Mouse (Mus musculus) brown adipose tissue, adult 24 weeks (tissue): ENCODE measurements at regions not wholly inside any gene's neighbourhood (a gene's known extent, or its start where the extent isn't known, plus 50 kb on each side); places are given as distances from the start of the nearest gene placed in this dataset.

Experiments
- H3K27ac ChIP-seq: fragments of 200-500 bp; replicated peaks from 2 replicates; pipeline ENCODE4 v1.5.1; 2012; ENCODE audit warnings: low read depth, mild to moderate bottlenecking, low read length
- H3K4me1 ChIP-seq: fragments of 200-500 bp; 2 replicates; pipeline ENCODE4 v1.6.1; 2012; ENCODE audit warnings: low read length, mixed read lengths; ENCODE audit not compliant: control insufficient read depth, insufficient read depth, insufficient read length
- H3K4me3 ChIP-seq: fragments of 200-500 bp; 2 replicates; pipeline ENCODE4 v1.5.1; 2012; ENCODE audit warnings: low read depth, mild to moderate bottlenecking, low read length, moderate library complexity; ENCODE audit not compliant: insufficient read depth

DNA sequence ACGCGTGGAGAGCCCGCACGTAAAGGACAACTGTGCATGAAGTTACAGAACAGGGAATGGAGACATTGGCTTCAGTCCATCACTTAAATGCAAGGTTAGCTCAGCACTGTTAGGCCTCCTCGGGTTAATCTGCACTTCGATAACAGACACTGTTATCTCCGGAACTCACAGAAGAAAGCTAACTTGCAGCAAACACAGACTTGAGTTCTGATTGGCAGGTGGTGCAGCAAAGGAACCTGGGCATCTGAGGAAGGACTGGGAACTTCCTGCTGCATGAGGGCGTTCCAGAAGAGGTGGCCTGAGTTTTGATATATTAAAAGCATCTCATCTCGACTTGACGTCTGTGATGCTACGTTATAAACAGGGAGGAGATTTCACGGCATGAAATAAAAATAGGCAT, 620.3 kb upstream of the Cdh11 start:
- no peak overlapping the region for H3K4me3 ChIP-seq
- H3K4me1 ChIP-seq: no peaks in the 10 kb centered on the region
- no peak overlapping the region for H3K27ac ChIP-seq

DNA sequence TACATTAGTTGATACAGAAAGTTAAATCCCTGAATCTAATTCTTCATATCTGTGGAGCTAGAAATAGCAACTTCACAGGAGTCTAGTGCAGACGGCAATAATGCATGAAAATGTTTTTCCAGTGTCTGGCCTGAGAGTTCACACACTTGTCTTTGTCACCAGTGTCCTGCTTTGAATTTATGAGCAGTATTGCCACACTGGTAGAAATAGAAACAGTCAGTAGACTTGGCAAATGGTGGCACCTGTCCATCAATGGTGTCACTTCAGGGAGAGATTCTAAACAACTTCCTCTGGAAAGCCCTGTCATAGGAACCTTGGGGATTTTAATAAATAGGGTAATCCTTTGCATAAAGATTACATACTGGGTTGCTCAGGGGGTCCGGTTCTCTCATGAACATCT, 621.5 kb upstream of the Cdh11 start:
- Histone ChIP-seq H3K4me3 (no peak overlapping the region), H3K4me1 (no peaks in the 10 kb centered on the region), H3K27ac (no peak overlapping the region)

DNA sequence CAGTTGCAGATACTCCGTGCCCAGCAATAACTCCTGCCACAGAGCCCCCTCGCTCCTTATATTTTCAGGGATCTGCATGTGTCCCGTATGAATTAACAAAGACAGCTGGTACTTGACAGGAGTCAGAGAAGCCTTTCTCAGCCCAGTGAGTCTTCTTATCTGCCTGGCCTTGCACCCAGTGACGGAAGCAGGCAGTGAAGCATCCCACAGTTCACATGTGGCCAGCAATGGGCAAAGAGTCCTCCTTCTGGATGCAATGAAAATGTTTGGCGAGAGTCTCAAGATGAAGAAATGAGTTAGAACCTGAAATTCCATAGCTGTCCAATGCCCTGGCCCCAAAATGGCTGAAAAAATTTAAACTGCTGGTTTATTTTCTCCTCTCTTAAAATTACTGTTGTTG, 622.2 kb upstream of the Cdh11 start:
- Histone ChIP-seq H3K4me3 (no peak overlapping the region), H3K27ac (no peak overlapping the region), H3K4me1 (no peaks in the 10 kb centered on the region)

DNA sequence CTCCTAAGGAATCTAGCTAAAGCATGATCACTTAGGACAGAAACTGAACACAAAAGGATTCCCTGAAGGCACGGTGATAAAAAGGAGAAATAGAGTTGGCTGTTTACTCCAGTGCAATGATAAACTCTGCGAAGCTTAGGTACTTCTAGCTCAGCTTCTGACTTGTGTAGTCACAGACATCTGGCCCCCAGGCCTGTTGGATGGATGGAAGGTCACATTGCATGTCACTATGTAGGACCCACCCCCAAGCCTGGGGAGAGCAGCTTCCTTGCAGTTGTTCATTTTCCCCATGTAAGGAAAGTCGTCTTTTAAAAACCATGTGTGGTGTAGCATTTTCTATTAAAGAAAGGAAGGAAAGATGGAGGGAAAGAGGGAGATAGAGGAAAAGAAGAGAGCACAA, 623.0 kb upstream of the Cdh11 start:
- Histone ChIP-seq H3K4me1 (peaks cover under 1% of the 10 kb centered on the region; the same call in 1 of the 2 replicates), H3K4me3 (no peak overlapping the region), H3K27ac (no peak overlapping the region)

DNA sequence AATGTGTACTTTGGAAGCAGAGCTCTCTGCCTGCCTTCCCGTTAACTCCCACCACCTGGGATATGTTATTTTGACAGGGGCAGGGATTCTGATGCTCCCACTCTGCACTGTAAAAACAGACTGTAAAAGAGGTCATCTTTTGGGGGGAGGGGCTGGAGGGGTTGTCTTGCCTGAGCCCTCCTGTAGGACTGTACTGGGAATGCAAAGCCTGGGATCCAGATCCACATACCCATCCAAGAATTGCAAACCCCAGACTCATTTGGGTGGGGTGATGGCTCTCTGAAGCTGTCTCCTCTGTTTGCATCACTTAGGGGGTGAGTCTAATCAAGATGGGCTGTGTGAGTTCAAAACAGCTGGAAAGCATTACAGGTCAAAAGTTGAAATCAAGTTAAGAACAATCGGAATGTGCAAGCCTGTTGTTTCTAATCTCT, 623.7 kb upstream of the Cdh11 start:
- Histone ChIP-seq H3K27ac (no peak overlapping the region), H3K4me1 (peaks cover 2% of the 10 kb centered on the region; the same call in 1 of the 2 replicates), H3K4me3 (no peak overlapping the region)

DNA sequence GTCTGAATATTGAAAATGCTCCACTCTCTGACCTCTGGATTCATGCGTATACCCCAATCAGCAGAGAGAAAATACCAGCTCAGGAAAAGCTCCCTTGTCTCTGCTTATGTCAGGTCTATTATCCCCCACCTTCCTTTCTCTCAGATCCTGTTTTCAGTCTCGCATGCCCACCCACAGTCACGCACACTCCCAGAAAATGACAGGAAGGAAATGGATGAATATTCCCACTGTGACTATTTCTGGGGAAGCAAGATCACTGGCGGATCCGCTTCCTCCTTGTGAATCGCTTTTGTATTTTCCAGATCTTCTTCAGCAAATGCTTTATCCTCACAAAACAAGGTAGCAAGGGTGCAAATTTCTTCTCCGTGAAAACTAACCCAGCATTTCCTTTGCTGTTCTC, 627.3 kb upstream of the Cdh11 start:
- peaks cover 2% of the 10 kb centered on the region; the same call in 1 of the 2 replicates for H3K4me1 ChIP-seq
- H3K4me3 ChIP-seq: no peak overlapping the region
- no peak overlapping the region for H3K27ac ChIP-seq

DNA sequence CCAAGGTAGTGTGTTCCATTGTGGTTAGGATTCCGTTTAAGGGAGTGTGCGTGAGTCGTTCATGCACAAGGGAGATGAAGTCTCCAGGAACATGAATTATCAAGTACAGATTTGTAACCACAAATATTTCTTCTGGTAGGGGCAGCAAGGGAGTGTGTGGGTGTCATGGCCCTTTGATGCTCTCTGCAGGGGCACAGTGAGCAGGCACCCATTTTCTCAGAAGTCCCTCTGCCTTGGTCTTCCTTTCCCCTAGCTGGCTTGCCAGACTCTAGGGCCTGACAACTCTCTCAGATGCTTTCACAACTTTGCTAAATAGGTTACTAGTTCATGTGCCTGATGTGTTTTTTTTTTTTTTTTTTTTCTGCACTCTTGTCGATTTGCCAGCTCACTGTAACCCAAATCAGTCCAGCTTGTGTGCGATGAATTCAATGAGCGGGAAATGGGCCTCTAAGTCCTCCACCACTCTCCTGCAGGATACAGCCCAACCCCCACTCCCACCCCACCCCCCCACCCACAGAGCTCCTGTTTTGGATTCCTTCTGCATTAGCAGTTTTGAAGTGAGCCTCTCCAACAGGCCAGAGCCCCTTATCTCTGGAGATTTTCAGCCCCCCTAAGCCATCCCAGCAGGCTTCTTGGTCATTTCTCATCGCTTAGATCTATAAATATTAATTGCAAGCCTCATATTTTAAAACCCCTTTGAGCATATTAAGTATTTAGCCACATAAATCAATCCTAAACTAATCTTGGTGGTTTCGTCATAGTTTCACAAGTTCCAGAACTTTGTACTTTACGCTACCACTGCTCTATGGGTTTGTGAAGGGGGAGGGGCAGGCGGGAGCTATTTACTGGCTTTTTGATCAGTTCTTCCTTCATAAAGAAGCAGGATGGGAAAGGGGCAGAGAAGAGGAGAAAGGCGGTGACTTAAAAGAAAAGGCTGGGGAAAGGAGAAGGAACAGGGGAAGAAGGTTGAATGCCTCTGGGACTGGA, 628.4 kb upstream of the Cdh11 start:
- H3K4me3 ChIP-seq: no peak overlapping the region
- no peak overlapping the region for H3K27ac ChIP-seq
- peaks cover 2% of the 10 kb centered on the region; the same call in 1 of the 2 replicates for H3K4me1 ChIP-seq

DNA sequence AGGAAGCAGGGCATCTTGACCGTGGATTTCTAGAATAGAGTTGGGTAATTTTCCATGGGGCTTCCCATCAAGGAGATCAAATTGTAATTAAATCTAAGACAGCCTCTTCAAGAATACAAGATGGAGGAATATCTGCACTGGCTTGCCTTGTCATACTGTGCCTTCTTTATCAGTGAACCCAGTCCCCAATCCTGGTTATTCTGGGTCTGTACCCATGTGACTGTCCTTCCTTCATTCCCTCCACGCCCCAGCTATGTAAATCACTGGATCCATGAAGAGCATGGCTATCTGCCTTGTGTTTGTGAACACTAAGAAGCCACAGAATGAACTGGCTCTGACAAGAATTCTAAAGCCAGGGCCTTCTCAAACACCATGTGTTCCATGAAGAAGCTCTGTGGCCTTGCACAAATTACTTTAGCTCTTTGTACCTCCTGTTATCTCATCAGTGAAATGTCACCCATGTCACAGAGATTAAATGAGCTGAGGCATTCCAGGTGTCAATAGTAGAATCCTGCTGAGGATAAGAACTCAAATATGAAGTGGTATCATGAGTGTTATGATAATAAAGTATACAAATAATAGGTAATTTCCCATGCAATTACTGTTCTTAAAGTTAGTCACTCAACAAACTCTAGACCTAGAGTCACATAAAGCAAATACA, 637.0 kb upstream of the Cdh11 start:
- H3K27ac ChIP-seq: no peak overlapping the region
- no peaks in the 10 kb centered on the region for H3K4me1 ChIP-seq
- no peak overlapping the region for H3K4me3 ChIP-seq

DNA sequence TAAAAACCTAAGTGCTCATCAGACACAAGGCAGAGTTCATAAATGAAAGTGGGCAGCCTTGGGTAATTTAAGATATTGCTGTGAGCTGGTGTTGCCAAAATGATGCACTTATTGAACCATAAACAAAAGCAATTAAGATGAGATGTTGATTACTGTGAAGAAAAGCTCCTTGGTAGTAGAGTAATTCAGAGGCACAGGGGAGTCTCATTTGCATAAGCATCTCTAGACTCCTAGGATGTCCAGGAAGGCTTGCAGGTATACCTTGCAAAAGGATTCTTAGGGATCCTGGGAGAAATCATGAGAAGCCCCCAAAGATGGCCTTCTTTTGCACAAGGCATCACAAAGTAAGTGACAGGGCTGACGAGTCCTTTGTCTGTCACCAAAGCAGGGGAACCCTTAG, 640.5 kb upstream of the Cdh11 start:
- Histone ChIP-seq H3K4me3 (no peak overlapping the region), H3K4me1 (no peaks in the 10 kb centered on the region), H3K27ac (no peak overlapping the region)

DNA sequence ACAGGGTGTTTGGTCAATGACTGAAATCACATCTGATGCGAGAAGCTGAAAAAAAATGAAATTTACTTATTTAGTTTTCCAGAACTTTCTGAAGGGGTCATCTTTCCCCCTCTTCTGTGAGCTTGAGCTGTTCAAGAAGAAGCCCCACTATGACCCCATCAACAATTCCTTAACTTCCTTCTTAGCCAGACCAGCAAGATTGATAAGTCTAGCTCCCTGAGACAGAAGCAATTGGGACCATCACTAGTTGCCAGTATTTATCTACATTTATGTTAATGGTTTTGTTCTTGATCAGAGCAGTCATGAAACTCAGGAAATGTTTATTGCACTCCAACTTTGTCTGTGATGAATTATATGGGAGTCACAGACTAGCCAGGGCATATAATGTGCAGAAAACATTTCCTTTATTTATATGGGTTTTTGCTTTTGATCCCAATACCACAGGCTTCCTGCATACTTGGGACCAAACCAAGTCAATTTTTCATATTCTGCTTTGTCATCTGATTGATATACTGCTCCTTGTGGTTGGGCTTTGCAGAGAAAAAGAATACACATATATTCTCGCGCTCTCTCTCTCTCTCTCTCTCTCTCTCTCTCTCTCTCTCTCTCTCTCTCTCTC, 645.5 kb upstream of the Cdh11 start:
- Histone ChIP-seq H3K4me3 (no peak overlapping the region), H3K27ac (no peak overlapping the region), H3K4me1 (no peaks in the 10 kb centered on the region)

DNA sequence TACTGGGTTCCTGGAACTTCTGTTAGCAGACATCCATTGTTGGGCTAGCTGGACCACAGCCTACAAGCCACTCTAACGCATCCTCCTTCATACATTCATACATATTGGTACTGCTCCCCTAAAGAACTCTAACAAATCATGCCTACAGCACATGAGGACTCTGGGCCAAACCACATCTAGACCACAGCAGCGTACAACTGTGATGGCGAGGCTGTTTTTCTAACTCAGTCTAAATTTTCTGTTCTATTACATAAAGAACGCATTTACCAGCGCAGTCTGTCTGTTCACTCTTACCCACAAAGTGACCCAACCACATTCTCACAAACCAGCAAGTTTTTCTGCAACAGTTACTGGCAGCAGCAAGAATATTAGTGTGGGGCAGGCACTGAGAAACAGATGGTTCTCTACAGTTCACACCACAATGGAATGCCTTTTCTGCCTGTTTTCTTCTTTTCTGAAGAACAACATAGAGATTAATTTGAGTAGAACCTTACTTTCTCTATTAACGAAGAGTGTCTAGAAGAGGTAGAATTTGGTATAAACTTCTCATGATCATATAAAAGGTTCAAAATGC, 648.2 kb upstream of the Cdh11 start:
- H3K4me1 ChIP-seq: no peaks in the 10 kb centered on the region
- no peak overlapping the region for H3K4me3 ChIP-seq
- H3K27ac ChIP-seq: no peak overlapping the region

DNA sequence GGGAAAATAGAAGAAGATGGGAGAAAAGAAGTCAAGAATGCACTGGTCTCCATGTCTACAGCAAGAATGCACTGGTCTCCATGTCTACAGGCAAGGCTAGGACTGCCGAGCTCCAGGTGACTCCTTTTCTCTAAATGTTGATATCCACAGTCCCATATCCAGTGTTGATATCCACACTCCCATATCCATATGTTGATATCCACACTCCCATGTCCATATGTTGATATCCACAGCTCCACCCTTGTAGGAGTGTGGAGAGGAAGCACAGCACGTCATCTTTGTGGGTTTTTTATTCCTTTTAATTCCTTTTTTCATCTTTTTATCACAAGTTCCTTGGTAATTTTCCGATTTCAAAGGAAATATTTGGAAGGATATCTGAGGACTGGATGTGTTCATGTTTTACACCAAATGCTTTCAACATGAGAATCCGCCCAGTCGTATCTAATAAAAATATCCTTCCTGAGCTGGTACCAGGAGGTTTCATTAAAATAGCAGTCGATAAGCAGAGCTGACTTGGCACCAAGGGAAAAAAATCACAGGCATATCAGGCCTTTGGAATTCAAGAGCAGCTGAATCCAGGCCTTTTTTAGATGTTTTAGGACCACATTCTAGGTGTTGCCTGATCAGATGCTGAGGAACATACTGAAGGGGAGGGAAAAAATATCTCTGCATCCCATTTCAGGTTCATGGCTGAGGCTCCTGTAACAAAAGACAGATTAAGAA, 653.7 kb upstream of the Cdh11 start:
- H3K4me3 ChIP-seq: no peak overlapping the region
- H3K4me1 ChIP-seq: no peaks in the 10 kb centered on the region
- H3K27ac ChIP-seq: no peak overlapping the region

DNA sequence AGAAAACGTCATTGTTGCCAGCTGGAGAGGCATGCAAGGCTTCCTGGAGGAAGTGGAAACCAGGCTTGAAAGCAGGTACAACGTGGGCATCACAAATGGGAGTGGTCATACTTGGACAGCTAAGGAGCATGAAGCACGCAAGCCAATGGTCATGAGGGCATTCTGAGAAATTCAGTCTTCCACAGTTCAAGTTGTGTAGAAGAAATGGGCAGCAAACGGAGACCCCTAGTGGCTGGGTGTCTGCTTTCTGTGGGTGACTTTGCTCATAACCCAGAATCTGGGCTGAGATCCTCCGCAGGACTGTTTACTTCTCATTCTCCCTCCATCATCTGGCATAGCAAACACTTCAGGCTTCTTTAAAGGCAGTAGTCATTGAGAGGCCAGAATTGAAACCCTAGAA, 655.7 kb upstream of the Cdh11 start:
- no peak overlapping the region for H3K27ac ChIP-seq
- no peak overlapping the region for H3K4me3 ChIP-seq
- H3K4me1 ChIP-seq: no peaks in the 10 kb centered on the region

DNA sequence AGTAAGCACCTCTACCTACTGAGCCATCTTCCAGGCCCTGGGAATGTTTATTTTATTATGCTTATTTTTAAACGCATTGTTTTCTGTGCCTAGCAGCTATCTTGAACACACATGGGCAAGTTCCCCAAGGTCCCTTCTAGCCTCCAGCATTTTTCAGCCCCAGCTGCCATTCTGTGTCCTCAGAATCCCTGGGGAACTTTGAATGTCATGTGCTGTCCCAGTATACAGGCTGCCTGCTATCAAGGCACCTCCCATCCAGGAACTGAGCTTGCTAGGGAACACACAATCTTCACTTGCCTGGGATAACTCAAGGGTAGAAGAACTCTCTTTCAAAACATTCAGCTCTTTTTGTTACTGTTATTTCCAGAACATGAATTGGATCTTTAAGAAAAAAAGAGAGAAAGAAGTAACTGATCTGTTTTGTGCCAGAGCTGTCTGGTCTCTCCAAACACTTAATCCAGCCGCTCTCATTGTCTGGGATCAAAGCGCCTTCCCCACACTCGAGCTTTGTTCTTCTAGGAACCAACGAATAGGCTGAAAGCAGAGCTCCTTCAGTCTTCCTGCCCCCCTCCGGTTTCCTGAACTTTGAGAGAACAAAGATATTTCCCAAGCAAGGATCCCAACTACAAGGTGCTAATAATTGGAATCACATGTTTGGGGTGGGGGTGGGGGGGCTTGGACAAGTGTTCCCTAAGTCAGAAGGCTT, 657.1 kb upstream of the Cdh11 start:
- no peak overlapping the region for H3K4me3 ChIP-seq
- no peak overlapping the region for H3K27ac ChIP-seq
- H3K4me1 ChIP-seq: no peaks in the 10 kb centered on the region
